Mouse (Mus musculus) neutrophil, adult 65 days (primary cell): ENCODE measurements around the gene Olfr1396. TPM values are rescaled to one million over a fixed set of nuclear protein-coding genes. Genes with fewer than 3 reads are reported as not detected.

Source experiments
- total RNA-seq: library from RNA; stranded (reverse); gene quantifications from 2 replicates; pipeline ENCODE4 v1.2.4, GENCODE M21; 2023

Olfr1396 gene
- not detected in 2 replicates for total RNA-seq

GRCm38 (mm10) chr11:49114774-49115173 lies at the start of gene Olfr1396:
Olfr1396 (minus strand) TSS chr11:49114874.

GRCm38 (mm10) chr11:49154077-49154476 lies 39.4 kb upstream of the Olfr1396 start, which contains the start of gene Olfr1394:
Olfr1394 (plus strand) TSS chr11:49154377.

GRCm38 (mm10) chr11:49141974-49142373 lies 27.3 kb upstream of the Olfr1396 start, which contains the start of gene Olfr1395:
Olfr1395 (plus strand) TSS chr11:49142274.

GRCm38 (mm10) chr11:49076001-49076757 lies 38.5 kb downstream of the Olfr1396 start, which contains the start of gene Ifi47:
Ifi47 (plus strand) TSS chr11:49076587.

GRCm38 (mm10) chr11:49063713-49064469 lies 50.8 kb downstream of the Olfr1396 start, which contains the start of gene Tgtp2:
Tgtp2 (minus strand) TSS chr11:49064206.

Other genes starting within 250 kb of the Olfr1396 start
- gene Irgm1, start 243.2 kb downstream of the Olfr1396 start, total RNA-seq: 11.6 and 16.1 TPM in 2 replicates
- 0.79 and 2.0 TPM in 2 replicates for gene Gm5431, start 212.7 kb downstream of the Olfr1396 start, total RNA-seq
- gene Psme2b, start 168.7 kb downstream of the Olfr1396 start, total RNA-seq: 13.1 and 13.2 TPM in 2 replicates
- 0.16 and 0.18 TPM in 2 replicates for gene Olfr56, start 136.0 kb downstream of the Olfr1396 start, total RNA-seq
- 23.7 and 28.4 TPM in 2 replicates for gene 9930111J21Rik1, start 135.5 kb downstream of the Olfr1396 start, total RNA-seq
- 0.38 and 0.70 TPM in 2 replicates for gene Gm12185, start 122.6 kb downstream of the Olfr1396 start, total RNA-seq
- gene Tgtp1, start 120.7 kb downstream of the Olfr1396 start, total RNA-seq: 0.25 TPM in 1 of 2 replicates, not detected in the other
- gene 9930111J21Rik2, start 63.6 kb downstream of the Olfr1396 start, total RNA-seq: 31.0 and 31.9 TPM in 2 replicates
- 0.25 and 0.52 TPM in 2 replicates for gene Tgtp2, start 50.7 kb downstream of the Olfr1396 start, total RNA-seq
- 7.0 and 11.5 TPM in 2 replicates for gene Ifi47, start 38.3 kb downstream of the Olfr1396 start, total RNA-seq
- gene Olfr1395, start 27.4 kb upstream of the Olfr1396 start, total RNA-seq: not detected in 2 replicates
- gene Olfr1394, start 39.5 kb upstream of the Olfr1396 start, total RNA-seq: not detected in 2 replicates
- 1.6 and 2.3 TPM in 2 replicates for gene Btnl9, start 72.3 kb upstream of the Olfr1396 start, total RNA-seq
- gene Zfp62, start 88.4 kb upstream of the Olfr1396 start, total RNA-seq: 60.9 and 83.2 TPM in 2 replicates
- 58.0 and 75.5 TPM in 2 replicates for gene Mgat1, start 129.3 kb upstream of the Olfr1396 start, total RNA-seq
- gene Olfr1393, start 163.4 kb upstream of the Olfr1396 start, total RNA-seq: 0.32 TPM in 1 of 2 replicates, not detected in the other
- not detected in 2 replicates for gene Olfr1392, start 170.4 kb upstream of the Olfr1396 start, total RNA-seq
- gene Olfr10, start 189.9 kb upstream of the Olfr1396 start, total RNA-seq: not detected in 2 replicates
- gene Olfr1391, start 207.9 kb upstream of the Olfr1396 start, total RNA-seq: not detected in 2 replicates
- not detected in 2 replicates for gene Olfr1390, start 220.3 kb upstream of the Olfr1396 start, total RNA-seq